Mouse (Mus musculus) heart, embryonic 13.5 days (tissue): Measurements from ENCODE around the gene Grap. TPM values are rescaled to one million over a fixed set of nuclear protein-coding genes. Genes with fewer than 3 reads are reported as not detected.

Experiments
- ATAC-seq: fragments of 200-750 bp; cut with Nextera tagmentation; 2 replicates; pipeline ENCODE4 v1.8.0; 2017; ENCODE audit warnings: moderate TSS enrichment; ENCODE audit not compliant: insufficient number of reproducible peaks, low FRiP score, low TSS enrichment; ENCODE audit errors: extremely low read depth
- H3K27ac ChIP-seq: fragments of 300-500 bp; sonication (generic); replicated peaks from 2 replicates; pipeline ENCODE4 v1.5.1; 2015; ENCODE audit warnings: moderate library complexity, mild to moderate bottlenecking, inconsistent platforms
- H3K27me3 ChIP-seq: fragments of 300-500 bp; sonication (generic); replicated peaks from 2 replicates; pipeline ENCODE4 v1.6.1; 2015; ENCODE audit warnings: mild to moderate bottlenecking, inconsistent platforms
- H3K36me3 ChIP-seq: fragments of 300-500 bp; sonication (generic); 2 replicates; pipeline ENCODE4 v1.6.1; 2015; ENCODE audit warnings: mild to moderate bottlenecking, inconsistent platforms
- H3K4me1 ChIP-seq: fragments of 300-500 bp; sonication (generic); 2 replicates; pipeline ENCODE4 v1.6.1; 2015; ENCODE audit warnings: inconsistent platforms
- H3K4me2 ChIP-seq: fragments of 300-500 bp; sonication (generic); 2 replicates; pipeline ENCODE4 v1.6.1; 2015; ENCODE audit warnings: inconsistent platforms, mild to moderate bottlenecking, moderate library complexity
- H3K4me3 ChIP-seq: fragments of 300-500 bp; sonication (generic); 2 replicates; pipeline ENCODE4 v1.5.1; 2015; ENCODE audit warnings: moderate library complexity, mild to moderate bottlenecking, inconsistent platforms
- H3K9ac ChIP-seq: fragments of 300-500 bp; sonication (generic); 2 replicates; pipeline ENCODE4 v1.6.1; 2015; ENCODE audit warnings: inconsistent platforms, mild to moderate bottlenecking, moderate library complexity
- H3K9me3 ChIP-seq: fragments of 300-500 bp; sonication (generic); 2 replicates; pipeline ENCODE4 v1.6.1; 2016; ENCODE audit warnings: inconsistent platforms
- WGBS: fragments of 180-500 bp; shearing (Covaris S2); methylation state at CpG from one replicate; pipeline ENCODE4 v1.1.7; 2015; ENCODE audit warnings: mixed read lengths; 5-methylcytosine and 5-hydroxymethylcytosine counted together
- polyA plus RNA-seq: library from polyadenylated mRNA; unstranded; fragments of >200 nt; fragmentation: Nextera tagmentation; extraction: Ambion mirVana; gene quantifications from 2 replicates; pipeline ENCODE4 v1.2.1, GENCODE M21; 2015

Grap gene
- polyA plus RNA-seq, 1 experiment from 2014 or later = 11.2 TPM

DNA sequence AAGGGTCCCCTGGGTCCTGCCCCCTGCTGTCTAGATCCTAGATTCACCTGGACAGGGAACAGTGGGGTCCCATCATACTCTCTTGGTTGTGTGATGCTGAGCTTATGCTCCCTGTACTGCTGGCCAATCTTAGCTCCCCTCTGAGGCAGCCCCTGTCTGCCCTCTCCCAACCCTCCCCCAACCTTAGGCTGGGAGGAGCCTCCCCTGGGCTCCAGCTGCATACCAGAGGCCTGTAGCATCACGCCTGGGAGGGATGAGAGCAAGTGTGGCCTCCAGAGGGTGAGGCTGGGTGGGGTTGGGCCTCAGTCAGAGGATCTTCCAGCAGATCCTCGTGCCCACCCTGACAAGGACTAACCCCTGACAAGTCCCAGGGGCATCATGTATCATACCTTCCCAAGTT lies 34.5 kb downstream of the Grap start:
- Histone ChIP-seq H3K9me3 (no peaks in the 10 kb centered on the region), H3K36me3 (no peaks in the 10 kb centered on the region), H3K4me2 (no peak overlapping the region), H3K9ac (no peak overlapping the region), H3K4me3 (no peak overlapping the region), H3K4me1 (peaks cover 66% of the 10 kb centered on the region), H3K27me3 (peaks cover 30% of the 10 kb centered on the region), H3K27ac (peak overlapping the region; percentile 2; the same call in 1 of the 2 replicates)
- WGBS = 25% methylated on average over 2 of the region's 2 CpGs
- no peak for ATAC-seq

DNA sequence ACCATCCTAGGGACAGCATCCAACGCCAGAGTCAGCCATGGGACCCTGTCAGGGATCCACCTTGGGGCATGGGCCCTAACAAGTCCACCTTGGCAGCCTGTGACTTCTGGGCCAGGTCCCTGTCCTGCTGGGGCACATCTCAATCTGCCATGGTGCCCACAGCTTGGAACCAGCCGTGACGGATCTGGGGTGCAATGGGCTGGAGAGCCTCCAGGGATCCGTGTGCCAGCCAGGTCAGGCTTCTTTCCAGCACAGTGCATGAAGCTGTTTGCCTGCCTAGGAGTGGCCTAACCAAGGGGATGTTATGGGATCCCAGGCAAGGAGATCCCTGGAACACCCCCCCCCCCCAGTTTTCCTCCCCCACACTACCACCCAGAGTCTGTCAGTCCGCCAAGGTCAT lies 39.9 kb downstream of the Grap start:
- Histone ChIP-seq H3K4me3 (no peak overlapping the region), H3K27ac (no peak overlapping the region), H3K4me2 (no peak overlapping the region), H3K27me3 (no peaks in the 10 kb centered on the region), H3K9ac (no peak overlapping the region), H3K36me3 (no peaks in the 10 kb centered on the region), H3K9me3 (no peaks in the 10 kb centered on the region), H3K4me1 (peaks cover 19% of the 10 kb centered on the region)
- no peak for ATAC-seq
- 73% methylated on average over 5 of the region's 5 CpGs for WGBS

DNA sequence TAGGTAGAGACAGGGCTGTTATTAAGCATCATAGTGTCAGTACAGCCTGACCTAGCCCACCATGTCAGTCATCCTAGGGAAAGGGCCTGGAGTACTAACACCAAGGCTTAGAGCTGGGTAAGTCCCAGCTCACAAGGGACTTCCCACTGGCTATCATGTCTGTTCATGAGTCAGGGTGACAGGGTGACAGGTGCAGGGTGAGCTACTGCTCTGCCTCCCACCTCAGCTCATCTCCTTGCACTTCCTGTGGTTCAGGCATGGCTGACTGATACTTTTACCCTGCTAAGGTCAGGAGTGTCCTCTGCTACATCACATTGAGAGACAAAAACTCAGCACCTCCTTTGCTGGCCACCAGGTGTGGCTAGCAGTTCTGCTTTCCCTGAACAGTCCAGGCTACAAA lies 45.8 kb downstream of the Grap start:
- no peak overlapping the region for H3K4me2 ChIP-seq
- no peak overlapping the region for H3K27ac ChIP-seq
- H3K9me3 ChIP-seq = no peaks in the 10 kb centered on the region
- no peaks in the 10 kb centered on the region for H3K4me1 ChIP-seq
- H3K36me3 ChIP-seq = no peaks in the 10 kb centered on the region
- H3K4me3 ChIP-seq = no peak overlapping the region
- no peak overlapping the region for H3K9ac ChIP-seq
- ATAC-seq = no peak
- H3K27me3 ChIP-seq = no peaks in the 10 kb centered on the region

DNA sequence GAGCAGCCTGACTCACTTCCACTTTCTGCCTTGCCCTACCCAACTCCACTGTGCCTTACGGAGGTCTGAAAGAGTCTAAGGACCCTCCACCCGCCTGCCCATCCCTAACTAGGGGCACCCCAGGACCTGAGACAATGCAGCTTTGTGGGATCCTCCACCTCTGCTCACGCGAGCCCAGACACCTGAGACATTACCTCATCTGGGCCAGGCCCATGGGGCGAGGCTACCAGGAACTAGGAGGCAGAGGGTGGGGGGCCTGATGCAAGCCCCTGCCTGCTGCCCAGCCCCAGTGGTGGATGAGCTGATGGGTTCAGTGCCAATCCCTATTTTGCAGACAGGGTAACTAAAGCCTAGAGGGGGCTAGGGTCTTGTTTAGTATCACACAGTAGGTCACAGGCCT lies 46.4 kb downstream of the Grap start:
- ATAC-seq = no peak
- H3K27me3 ChIP-seq = no peaks in the 10 kb centered on the region
- H3K36me3 ChIP-seq = no peaks in the 10 kb centered on the region
- H3K4me2 ChIP-seq = no peak overlapping the region
- no peaks in the 10 kb centered on the region for H3K4me1 ChIP-seq
- no peak overlapping the region for H3K27ac ChIP-seq
- H3K4me3 ChIP-seq = no peak overlapping the region
- H3K9ac ChIP-seq = no peak overlapping the region
- H3K9me3 ChIP-seq = no peaks in the 10 kb centered on the region
- 80% methylated on average over 5 of the region's 5 CpGs for WGBS

DNA sequence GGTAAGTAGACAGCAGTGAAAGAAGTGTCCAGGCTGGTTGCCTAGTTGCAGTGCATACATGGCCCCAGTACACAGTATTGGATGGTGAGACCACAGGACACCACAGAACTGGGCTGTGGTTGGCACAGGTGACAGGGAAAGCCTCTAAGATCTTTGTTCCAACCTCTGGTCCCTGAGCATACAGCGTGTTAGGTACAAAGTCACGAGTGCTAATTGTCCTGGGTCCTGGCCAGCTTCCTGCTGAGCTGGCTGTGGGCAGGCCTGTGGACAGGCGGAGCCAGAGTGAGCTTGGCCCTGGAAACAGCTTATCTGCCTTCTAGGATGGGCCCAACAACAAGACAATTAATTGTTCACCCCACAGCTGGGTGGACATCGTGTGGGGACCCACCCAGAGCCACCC lies 46.9 kb downstream of the Grap start:
- 60% methylated on average over 4 of the region's 4 CpGs for WGBS
- ATAC-seq = no peak
- Histone ChIP-seq H3K27me3 (no peaks in the 10 kb centered on the region), H3K9me3 (no peaks in the 10 kb centered on the region), H3K4me1 (no peaks in the 10 kb centered on the region), H3K4me2 (no peak overlapping the region), H3K36me3 (no peaks in the 10 kb centered on the region), H3K27ac (no peak overlapping the region), H3K4me3 (no peak overlapping the region), H3K9ac (0 out of 2 replicates have a peak overlapping the region, but pooled peaks have one; percentile 2)

DNA sequence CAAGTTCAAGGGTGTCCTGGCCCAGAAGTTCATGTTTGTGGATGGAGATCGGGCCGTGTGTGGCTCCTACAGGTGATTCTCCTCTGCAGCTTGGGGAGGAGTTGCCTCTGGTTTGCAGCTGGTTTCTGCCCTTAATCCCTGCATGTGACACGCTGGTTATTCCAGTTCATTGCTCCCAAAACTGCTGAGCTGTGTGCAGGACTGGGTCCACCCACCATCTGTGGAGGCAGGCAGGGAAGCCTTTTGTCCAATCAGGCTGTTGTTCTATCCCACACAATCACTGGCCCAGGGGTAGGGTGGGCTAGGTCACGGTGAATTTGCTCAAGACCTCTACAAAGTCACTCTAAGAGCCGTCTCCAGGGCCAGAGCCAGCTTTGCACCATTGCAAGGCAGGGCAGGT lies 48.6 kb downstream of the Grap start:
- WGBS = 84% methylated on average over 5 of the region's 5 CpGs
- H3K27ac ChIP-seq = no peak overlapping the region
- H3K27me3 ChIP-seq = no peaks in the 10 kb centered on the region
- no peaks in the 10 kb centered on the region for H3K36me3 ChIP-seq
- no peaks in the 10 kb centered on the region for H3K4me1 ChIP-seq
- no peak overlapping the region for H3K4me2 ChIP-seq
- H3K9ac ChIP-seq = no peak overlapping the region
- ATAC-seq = no peak
- no peaks in the 10 kb centered on the region for H3K9me3 ChIP-seq
- H3K4me3 ChIP-seq = no peak overlapping the region

DNA sequence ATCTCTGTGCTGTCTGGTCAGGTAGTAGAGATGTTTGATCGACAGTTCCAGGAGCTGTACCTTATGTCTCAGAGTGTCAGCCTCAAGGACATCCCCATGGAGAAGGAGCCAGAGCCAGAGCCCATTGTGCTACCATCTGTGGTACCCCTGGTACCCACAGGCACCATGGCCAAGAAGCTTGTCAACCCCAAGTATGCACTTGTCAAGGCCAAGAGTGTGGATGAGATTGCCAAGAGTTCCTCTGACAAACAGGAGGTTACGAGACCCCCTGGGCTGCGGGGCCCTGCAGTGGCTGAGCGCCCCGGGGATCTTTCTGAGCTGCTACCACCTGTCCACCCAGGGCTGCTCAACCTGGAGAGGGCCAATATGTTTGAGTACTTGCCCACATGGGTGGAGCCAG lies 49.4 kb downstream of the Grap start:
- no peak overlapping the region for H3K27ac ChIP-seq
- no peak overlapping the region for H3K4me3 ChIP-seq
- no peak overlapping the region for H3K9ac ChIP-seq
- 91% methylated on average over 5 of the region's 5 CpGs for WGBS
- no peaks in the 10 kb centered on the region for H3K9me3 ChIP-seq
- no peaks in the 10 kb centered on the region for H3K36me3 ChIP-seq
- ATAC-seq = no peak
- H3K4me1 ChIP-seq = no peaks in the 10 kb centered on the region
- no peaks in the 10 kb centered on the region for H3K27me3 ChIP-seq
- no peak overlapping the region for H3K4me2 ChIP-seq

DNA sequence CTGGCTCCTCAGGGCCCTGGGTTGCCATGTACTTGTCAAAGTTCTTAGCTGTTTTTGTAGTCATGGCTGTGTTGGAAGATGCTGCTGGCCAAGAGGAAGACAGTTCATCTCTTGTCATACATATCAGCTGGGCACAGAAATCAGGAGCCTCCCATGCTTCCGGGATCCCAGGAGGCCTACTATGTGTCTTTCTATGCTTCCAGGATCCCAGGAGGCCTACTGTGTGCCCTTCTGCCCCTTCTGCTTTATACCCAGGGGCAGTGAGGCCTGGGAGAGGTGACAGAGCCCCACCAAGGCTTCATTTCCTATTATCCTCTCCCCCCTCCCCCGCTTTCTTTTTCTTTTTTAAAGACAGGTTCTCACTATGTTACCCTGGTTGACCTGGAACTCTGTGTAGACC lies 52.5 kb downstream of the Grap start:
- Histone ChIP-seq H3K36me3 (no peaks in the 10 kb centered on the region), H3K4me3 (no peak overlapping the region), H3K4me2 (no peak overlapping the region), H3K4me1 (no peaks in the 10 kb centered on the region), H3K9ac (no peak overlapping the region), H3K27me3 (no peaks in the 10 kb centered on the region), H3K9me3 (no peaks in the 10 kb centered on the region), H3K27ac (no peak overlapping the region)
- ATAC-seq = no peak
- WGBS = 87% methylated on average over 2 of the region's 2 CpGs

DNA sequence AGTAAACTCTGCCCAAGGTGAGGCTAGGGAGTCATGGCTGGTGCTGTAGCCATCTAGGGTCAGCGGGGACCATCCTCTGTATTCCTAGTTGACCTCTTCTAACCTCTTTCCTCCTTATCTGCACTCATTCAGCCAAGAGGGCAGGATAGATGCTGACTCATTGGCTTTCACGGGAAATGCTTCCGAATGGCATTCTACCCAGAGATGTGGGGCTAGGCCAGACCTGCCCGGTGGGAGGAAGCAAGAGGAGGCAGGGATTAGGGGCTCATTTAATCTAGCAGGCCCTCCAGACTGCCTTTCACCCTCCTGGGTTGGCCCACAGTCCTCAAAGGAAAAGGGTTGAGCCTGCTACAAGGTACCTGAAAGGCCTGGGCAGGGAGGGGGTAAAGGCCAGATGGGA lies 53.2 kb downstream of the Grap start:
- Histone ChIP-seq H3K4me1 (no peaks in the 10 kb centered on the region), H3K4me2 (no peak overlapping the region), H3K9ac (no peak overlapping the region), H3K4me3 (no peak overlapping the region), H3K27me3 (no peaks in the 10 kb centered on the region), H3K9me3 (no peaks in the 10 kb centered on the region), H3K27ac (no peak overlapping the region), H3K36me3 (no peaks in the 10 kb centered on the region)
- WGBS = 19% methylated on average over 4 of the region's 4 CpGs
- ATAC-seq = no peak

DNA sequence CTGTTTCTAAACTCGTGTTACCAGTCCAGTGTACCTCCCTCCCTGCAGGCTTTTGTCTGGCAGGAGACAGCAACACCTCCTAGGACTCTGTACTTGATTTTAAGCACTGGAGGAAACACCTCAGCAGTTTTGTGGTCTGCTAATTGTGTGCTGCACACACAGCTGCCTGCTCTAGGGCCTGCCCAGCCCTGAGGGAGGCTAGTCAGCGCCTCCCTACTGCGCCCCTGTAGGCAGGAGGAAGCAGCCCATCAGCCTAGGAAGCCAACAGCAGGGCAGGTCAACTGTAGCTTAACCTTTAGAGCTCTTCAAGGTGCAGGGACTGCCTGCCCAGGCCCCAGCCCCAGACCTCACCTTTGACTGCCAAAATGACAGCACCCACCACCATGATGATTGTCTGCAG lies 55.9 kb downstream of the Grap start:
- ATAC-seq = no peak
- 59% methylated on average over 3 of the region's 3 CpGs for WGBS

DNA sequence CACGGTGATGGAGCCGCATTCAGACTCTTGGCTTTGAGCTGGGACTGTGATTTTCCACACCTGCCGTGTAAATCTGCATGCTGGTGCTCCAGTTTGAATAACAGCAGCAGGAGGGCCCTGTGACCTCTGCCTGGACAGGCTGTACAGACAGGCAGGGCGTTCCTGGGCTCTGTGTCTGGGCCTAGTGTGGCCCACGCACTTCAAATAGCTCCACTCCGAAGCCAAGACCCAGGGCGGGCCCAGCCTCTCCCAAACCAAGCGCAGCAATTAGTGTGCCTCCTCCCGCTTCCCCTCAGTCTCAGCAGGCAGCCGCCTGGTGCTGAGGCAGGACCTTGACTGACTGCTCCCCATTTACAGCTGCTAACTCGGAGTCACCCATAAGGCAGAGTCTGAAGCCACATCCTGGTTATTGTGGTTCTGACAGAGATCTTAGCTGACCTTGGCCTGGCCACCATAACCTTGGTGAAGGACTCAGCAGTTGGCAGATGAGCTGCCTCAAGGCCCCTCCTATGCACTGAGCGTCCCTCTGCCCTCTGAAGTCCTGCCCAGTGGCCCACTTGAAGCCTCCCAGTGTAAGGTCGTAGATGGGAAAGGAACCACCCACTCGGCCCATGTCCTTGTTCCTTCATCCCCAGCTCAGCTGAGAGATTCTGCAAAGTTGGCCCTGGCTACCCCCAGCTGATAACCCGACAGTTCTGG lies 60.2 kb downstream of the Grap start:
- no peak for ATAC-seq
- H3K27ac ChIP-seq = no peak overlapping the region
- WGBS = 60% methylated on average over 15 of the region's 15 CpGs
- peaks cover 4% of the 10 kb centered on the region; the same call in 1 of the 2 replicates for H3K4me1 ChIP-seq
- H3K4me3 ChIP-seq = no peak overlapping the region
- no peaks in the 10 kb centered on the region for H3K36me3 ChIP-seq
- H3K4me2 ChIP-seq = no peak overlapping the region
- H3K9me3 ChIP-seq = no peaks in the 10 kb centered on the region
- no peak overlapping the region for H3K9ac ChIP-seq
- no peaks in the 10 kb centered on the region for H3K27me3 ChIP-seq

More for the DNA sequence above, 55.9 kb downstream of the Grap start:
- H3K27me3 ChIP-seq = no peaks in the 10 kb centered on the region
- no peaks in the 10 kb centered on the region for H3K4me1 ChIP-seq
- no peak overlapping the region for H3K4me3 ChIP-seq
- H3K27ac ChIP-seq = no peak overlapping the region
- H3K4me2 ChIP-seq = no peak overlapping the region
- no peak overlapping the region for H3K9ac ChIP-seq
- H3K36me3 ChIP-seq = no peaks in the 10 kb centered on the region
- H3K9me3 ChIP-seq = no peaks in the 10 kb centered on the region

DNA sequence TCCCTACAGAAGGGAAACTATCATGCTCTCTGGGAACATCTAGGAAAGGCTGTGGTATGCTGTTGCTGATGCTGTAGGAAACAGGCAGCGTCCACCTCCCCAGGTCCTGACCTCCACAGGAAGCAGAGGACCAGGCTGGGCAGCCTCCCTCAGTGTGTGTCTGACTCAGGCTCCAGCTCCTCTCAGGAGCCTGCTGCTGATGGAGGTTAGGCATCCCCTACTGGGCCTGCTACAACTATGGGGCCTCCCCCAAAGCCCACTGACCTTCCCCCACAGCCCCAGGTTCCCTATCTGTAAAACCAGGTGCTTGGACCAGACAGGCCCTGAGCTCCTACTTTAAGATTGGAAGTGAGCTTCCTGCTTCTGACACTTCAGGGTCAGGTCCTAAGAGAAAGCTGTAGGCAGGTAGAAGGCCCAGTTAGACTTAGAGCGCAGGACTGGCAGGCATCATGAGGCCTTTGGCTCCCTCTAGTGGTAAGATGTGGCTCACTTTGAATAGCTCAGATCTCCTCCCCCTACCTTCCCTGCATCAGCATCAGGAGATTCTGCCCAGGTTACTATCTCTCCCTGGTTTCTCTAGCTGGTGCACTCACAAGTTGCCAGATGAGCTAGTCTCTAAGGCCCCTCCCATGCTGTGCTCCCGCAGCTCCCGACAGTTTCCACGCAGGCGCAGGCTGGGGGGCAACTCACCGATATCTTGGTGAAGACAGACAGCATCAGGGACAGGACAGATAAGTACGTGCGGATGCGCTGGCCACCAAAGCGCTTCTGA lies 61.5 kb downstream of the Grap start:
- Histone ChIP-seq H3K4me1 (peaks cover 4% of the 10 kb centered on the region; the same call in 1 of the 2 replicates), H3K27ac (no peak overlapping the region), H3K9ac (0 out of 2 replicates have a peak overlapping the region, but pooled peaks have one; percentile 14), H3K9me3 (no peaks in the 10 kb centered on the region), H3K4me2 (no peak overlapping the region), H3K27me3 (no peaks in the 10 kb centered on the region), H3K36me3 (no peaks in the 10 kb centered on the region), H3K4me3 (no peak overlapping the region)
- ATAC-seq = no peak; the same call in 1 of the 2 replicates
- 33% methylated on average over 11 of the region's 11 CpGs for WGBS
